Mouse (Mus musculus): Measurements from ENCODE around the gene Hnf1b. TPM values are rescaled to one million over a fixed set of nuclear protein-coding genes. Genes with fewer than 3 reads are reported as not detected.

Hnf1b gene
- 167 TPM for polyA plus RNA-seq (2021)

DNA sequence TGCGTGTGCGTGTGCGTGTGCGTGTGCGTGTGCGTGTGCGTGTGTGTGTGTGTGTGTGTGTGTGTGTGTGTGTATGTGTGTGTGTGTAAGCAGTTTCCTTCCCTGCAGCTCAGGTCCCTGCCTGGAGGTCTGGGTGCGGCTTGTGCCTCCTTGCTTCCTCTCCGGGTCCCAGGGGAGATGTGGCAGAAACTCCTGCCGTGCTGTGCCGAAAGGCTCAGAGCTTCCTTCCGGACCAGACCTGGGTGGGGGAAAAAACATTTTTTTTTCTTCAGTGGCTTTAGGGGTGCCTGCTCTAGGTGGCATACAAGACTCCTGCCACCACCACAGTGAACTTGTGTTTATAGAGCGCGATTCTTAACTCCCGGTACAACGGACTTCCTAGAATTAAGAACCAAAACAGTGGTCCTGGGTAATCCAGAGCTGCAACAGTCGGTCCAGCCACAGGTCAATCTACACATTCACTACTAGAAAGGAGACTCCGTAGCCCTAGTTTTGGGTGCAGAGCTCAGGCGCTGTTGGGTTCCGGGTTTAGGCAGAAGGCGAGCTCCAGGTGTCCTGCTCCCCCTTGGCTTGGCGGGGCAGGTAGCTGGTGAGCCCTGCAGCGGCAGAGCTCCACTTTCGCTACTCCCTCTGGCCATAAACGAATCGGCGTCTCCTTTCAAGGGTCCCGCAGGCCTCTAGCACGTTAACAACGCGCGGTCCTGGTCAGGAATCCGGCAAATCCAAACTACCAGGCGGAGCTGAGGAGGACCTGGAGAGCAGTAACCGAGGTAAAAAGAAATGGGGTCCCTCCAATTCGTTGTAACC is at the start of gene Hnf1b:
TSS of gene Hnf1b (plus strand) at position 535 of the 807 bp plus-strand sequence.
- no peaks in the 10 kb centered on the region for H3K27me3 ChIP-seq
- ATAC-seq (no peak), DNase-seq (ENCODE audit: low read depth, low spot score) (no peak)
- in situ Hi-C loops (cut with MboI; ENCODE audit: low pct_unique_long_range_greater_than_20kb): loop anchor here (5.0 kb wide), 3 partner anchors 32 to 88 kb away; no protein-coding TSS in a partner anchor
- ChIA-PET CTCF (interaction anchor here (0.9 to 9.5 kb wide), 8 partner anchors 9 to 182 kb away, joined by 3 to 78 read pairs (median 4); no protein-coding TSS in a partner anchor), POLR2A (interaction anchor here (0.5 to 11.1 kb wide), 11 partner anchors 18 to 118 kb away, joined by 3 to 128 read pairs (median 5); no protein-coding TSS in a partner anchor)
- TF ChIP-seq CTCF (IDR thresholded peaks at IDR 0.05): no peak

DNA sequence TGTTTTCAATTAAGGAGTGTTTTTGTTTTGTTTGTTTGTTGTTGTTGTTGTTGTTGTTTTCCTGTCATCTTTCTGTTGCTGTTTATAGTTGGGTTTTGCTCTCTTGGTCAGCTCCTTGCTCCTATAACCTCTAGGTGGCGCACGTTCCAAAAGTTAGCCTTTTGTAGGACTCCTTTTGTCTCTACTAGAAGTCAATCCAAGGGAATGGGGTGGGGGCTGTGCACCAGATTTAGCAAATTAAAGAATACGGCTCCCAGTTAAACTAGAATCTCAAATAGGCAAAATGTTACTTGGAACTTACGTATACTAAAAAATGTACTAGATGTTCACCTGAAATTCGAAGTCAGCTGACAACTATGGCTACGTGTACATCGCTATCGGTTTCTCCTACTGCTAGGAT is 47.7 kb upstream of the Hnf1b start:
- in situ Hi-C loops (cut with MboI; ENCODE audit: low pct_unique_long_range_greater_than_20kb): loop anchor here (5.0 kb wide), 1 partner anchor 135 kb away; no protein-coding TSS in a partner anchor
- no peak for DNase-seq (ENCODE audit: low read depth, low spot score)
- POLR2A ChIA-PET: no interaction called here
- no peaks in the 10 kb centered on the region for H3K27me3 ChIP-seq
- TF ChIP-seq CTCF (IDR thresholded peaks at IDR 0.05): no peak
- CTCF ChIA-PET: interaction anchor here (0.7 to 2.3 kb wide), 14 partner anchors 9 to 241 kb away, joined by 3 to 12 read pairs (median 4); partner anchors contain the start of genes Ddx52 and Hnf1b
- ATAC-seq: no peak

DNA sequence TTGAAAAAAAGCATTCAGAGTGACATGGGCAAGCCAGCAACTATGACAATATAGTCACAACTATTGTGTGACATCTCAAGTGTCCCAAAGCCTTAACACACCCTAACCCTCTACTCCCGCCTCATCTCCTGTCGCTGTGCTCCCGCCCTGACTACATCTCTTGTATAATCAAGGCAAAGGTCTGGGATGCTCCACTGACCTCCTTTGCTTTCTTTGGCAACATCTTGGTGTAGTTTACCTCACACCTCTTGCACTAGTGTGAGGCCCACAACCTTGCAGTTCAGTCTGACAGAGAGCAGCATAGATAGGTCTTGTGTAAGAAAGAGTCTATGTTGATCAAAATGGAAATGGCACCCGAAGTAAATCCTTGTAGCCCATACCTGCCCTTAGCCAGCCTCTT is 47.3 kb upstream of the Hnf1b start:
- POLR2A ChIA-PET: interaction anchor here (1.6 kb wide), 1 partner anchor 10 kb away, joined by 5 read pairs; no protein-coding TSS in a partner anchor
- TF ChIP-seq CTCF (IDR thresholded peaks at IDR 0.05): no peak
- H3K27me3 ChIP-seq: no peaks in the 10 kb centered on the region
- no peak for ATAC-seq
- in situ Hi-C loops (cut with MboI; ENCODE audit: low pct_unique_long_range_greater_than_20kb): loop anchor here (5.0 kb wide), 1 partner anchor 135 kb away; no protein-coding TSS in a partner anchor
- CTCF ChIA-PET: interaction anchor here (1.1 to 2.3 kb wide), 9 partner anchors 9 to 240 kb away, joined by 3 to 12 read pairs (median 4); partner anchors contain the start of gene Hnf1b
- no peak for DNase-seq (ENCODE audit: low read depth, low spot score)

DNA sequence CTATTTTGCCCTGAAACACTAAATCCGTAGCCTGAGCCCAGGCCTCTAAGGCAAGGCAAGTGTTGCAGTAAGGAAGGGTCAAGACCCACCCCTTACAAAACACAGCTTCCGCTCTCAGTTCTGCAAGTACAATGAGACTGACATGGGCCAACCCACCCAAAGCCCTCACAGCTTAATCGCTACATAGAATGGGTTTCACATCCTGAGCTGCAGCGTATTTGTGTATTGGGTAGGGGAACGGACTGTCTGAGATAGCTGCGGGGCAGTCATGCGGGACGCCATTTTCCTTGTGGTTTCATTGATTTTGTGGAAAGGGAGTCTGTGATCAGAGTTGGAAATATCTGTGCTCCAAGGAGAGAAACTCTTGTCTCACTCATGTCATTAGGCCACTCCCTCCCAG is 39.4 kb upstream of the Hnf1b start:
- CTCF ChIA-PET: interaction anchor here (0.8 to 2.5 kb wide), 8 partner anchors 8 to 129 kb away, joined by 3 to 7 read pairs (median 4); partner anchors contain the start of gene Hnf1b
- H3K27me3 ChIP-seq: no peaks in the 10 kb centered on the region
- DNase-seq (ENCODE audit: low read depth, low spot score) (no peak), ATAC-seq (peak; percentile 56)
- in situ Hi-C loops (cut with MboI; ENCODE audit: low pct_unique_long_range_greater_than_20kb): no loop called here
- POLR2A ChIA-PET: interaction anchor here (0.9 to 2.8 kb wide), 2 partner anchors 40 to 153 kb away, joined by 3 to 11 read pairs; partner anchors contain the start of gene Hnf1b
- no peak for TF ChIP-seq CTCF (IDR thresholded peaks at IDR 0.05)

DNA sequence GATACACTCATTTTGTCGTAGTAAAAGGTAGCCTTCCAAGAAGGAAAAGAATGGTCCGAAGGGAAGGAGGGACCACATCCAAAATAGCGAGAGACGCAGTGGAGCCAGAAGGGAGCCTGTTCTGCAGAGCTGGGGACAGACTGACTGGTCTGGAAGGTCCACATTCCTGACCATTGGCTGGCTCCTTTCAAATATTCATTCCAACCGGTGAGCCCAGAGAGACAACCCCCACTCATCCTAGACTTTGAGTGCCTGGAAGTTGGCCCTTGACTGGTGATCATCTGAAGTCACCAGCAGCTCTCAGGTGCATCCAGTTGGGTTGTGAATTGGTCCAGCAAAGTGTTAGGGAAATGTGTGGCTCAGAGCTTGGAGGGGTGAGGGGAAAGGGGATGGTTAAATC is 34.7 kb upstream of the Hnf1b start:
- POLR2A ChIA-PET: interaction anchor here (1.3 to 7.1 kb wide), 3 partner anchors 29 to 123 kb away, joined by 3 to 128 read pairs (median 3); partner anchors contain the start of gene Hnf1b
- CTCF ChIA-PET: interaction anchor here (0.8 to 8.6 kb wide), 9 partner anchors 26 to 121 kb away, joined by 3 to 78 read pairs (median 4); partner anchors contain the start of gene Hnf1b
- H3K27me3 ChIP-seq: no peaks in the 10 kb centered on the region
- DNase-seq (ENCODE audit: low read depth, low spot score): no peak
- in situ Hi-C loops (cut with MboI; ENCODE audit: low pct_unique_long_range_greater_than_20kb): loop anchor here (5.0 kb wide), 2 partner anchors 37 to 82 kb away; partner anchors contain the start of gene Hnf1b
- no peak for ATAC-seq
- TF ChIP-seq CTCF (IDR thresholded peaks at IDR 0.05): no peak

DNA sequence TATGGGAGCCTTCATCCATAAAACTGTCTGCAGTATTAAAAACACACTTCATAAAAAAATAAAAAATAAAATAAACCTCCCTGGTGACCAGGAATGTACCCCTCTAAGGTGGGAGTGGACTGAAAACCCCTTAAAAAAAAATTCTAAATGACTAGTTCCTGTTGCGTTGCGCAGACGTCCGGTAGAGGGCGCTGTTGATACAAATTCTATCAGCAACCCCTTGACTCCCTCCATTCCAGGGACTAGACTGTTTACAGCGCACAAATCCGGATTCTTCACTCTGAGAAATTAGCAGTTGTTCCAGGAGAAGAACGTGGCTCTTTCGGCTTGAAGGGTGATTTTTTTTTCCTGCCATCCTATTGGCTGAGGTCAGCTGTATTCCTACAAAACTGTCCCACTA is 34.2 kb upstream of the Hnf1b start:
- ATAC-seq: no peak
- no peak for DNase-seq (ENCODE audit: low read depth, low spot score)
- in situ Hi-C loops (cut with MboI; ENCODE audit: low pct_unique_long_range_greater_than_20kb): loop anchor here (5.0 kb wide), 2 partner anchors 37 to 82 kb away; partner anchors contain the start of gene Hnf1b
- H3K27me3 ChIP-seq: no peaks in the 10 kb centered on the region
- ChIA-PET POLR2A (interaction anchor here (0.6 to 7.1 kb wide), 6 partner anchors 29 to 1019 kb away, joined by 3 to 128 read pairs (median 3); partner anchors contain the start of genes Ddx52 and Hnf1b), CTCF (interaction anchor here (0.8 to 8.6 kb wide), 17 partner anchors 8 to 186 kb away, joined by 3 to 78 read pairs (median 4); partner anchors contain the start of gene Hnf1b)
- peak; percentile 84 for TF ChIP-seq CTCF (IDR thresholded peaks at IDR 0.05)

DNA sequence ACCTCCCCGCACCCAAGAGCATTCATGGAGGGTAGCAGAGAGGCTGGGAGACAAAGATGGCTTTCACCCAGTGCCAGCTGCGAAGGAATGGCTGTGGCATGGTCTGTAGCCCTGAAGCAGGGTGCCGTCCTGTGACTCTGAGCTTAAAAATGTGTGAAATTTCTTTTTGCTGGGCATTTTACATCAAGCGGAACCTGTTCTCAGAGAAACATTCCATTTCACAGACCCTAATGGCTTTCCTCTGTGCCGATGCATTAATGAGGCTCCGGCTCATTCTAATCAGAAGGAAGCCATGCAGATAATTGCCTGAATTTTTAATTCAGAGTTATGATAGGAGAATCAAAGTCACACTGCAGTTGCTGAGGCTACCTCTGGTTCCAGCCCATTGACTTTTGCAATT is 32.8 kb upstream of the Hnf1b start:
- peak; percentile 79 for ATAC-seq
- TF ChIP-seq CTCF (IDR thresholded peaks at IDR 0.05): no peak

DNA sequence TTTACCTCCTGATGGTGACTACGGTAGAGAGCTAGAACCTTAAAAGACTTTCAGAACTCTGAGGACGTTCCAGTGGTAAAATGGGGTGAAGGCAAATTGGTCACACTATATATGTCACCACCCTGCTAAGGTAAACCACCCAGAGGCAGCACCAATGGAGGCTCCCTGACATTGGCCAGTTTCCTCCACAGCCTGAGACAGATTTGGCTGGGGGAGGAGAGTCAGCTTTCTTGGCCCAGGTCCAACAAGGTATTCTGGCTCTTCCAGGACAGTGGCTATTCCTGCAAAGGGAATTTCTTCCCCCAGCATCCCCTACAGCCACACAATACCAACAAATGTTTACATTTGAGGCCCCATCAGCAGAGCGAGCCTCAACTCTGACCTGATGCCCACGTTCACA is 31.9 kb upstream of the Hnf1b start:
- POLR2A ChIA-PET: interaction anchor here (1.5 to 7.1 kb wide), 3 partner anchors 33 to 63 kb away, joined by 4 to 128 read pairs (median 4); partner anchors contain the start of gene Hnf1b
- CTCF ChIA-PET: interaction anchor here (1.5 to 8.6 kb wide), 4 partner anchors 15 to 109 kb away, joined by 3 to 78 read pairs (median 10); partner anchors contain the start of gene Hnf1b
- no peak for TF ChIP-seq CTCF (IDR thresholded peaks at IDR 0.05)
- no peak for ATAC-seq
- no peak for DNase-seq (ENCODE audit: low read depth, low spot score)
- H3K27me3 ChIP-seq: no peaks in the 10 kb centered on the region
- in situ Hi-C loops (cut with MboI; ENCODE audit: low pct_unique_long_range_greater_than_20kb): loop anchor here (5.0 kb wide), 2 partner anchors 34 to 79 kb away; partner anchors contain the start of gene Hnf1b

More for the DNA sequence above, 32.8 kb upstream of the Hnf1b start:
- in situ Hi-C loops (cut with MboI; ENCODE audit: low pct_unique_long_range_greater_than_20kb): loop anchor here (5.0 kb wide), 2 partner anchors 35 to 80 kb away; partner anchors contain the start of gene Hnf1b
- H3K27me3 ChIP-seq: no peaks in the 10 kb centered on the region
- ChIA-PET CTCF (interaction anchor here (0.9 to 8.6 kb wide), 13 partner anchors 10 to 146 kb away, joined by 3 to 78 read pairs (median 6); partner anchors contain the start of gene Hnf1b), POLR2A (interaction anchor here (0.6 to 7.1 kb wide), 7 partner anchors 29 to 119 kb away, joined by 3 to 128 read pairs (median 4); partner anchors contain the start of gene Hnf1b)
- DNase-seq (ENCODE audit: low read depth, low spot score): peak; percentile 95

DNA sequence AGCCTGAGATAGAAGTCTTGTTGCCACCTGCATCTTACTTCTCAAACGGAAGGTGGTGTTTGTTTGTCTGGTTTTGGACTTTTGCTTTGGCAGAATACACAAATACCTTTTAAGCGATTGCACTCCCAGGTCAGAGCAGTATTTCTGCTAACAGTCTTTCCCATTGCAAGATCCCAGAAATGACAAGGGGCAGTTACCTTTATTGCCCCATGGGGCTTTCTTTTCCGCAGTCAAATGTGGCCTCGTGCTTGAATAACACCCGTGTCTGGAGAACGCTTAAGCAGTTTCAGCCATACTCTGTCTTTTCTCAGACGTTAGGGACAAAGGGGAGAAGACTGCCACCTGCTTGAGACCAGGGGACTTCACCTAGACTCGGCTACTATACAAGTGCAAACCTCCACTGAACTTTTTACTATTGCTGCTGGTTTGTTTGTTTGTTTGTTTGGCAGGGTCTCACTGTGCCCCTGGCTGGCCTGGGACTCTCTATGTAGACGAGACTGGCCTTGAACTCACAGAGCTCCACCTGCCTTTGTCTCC is 31.2 kb upstream of the Hnf1b start:
- in situ Hi-C loops (cut with MboI; ENCODE audit: low pct_unique_long_range_greater_than_20kb): loop anchor here (5.0 kb wide), 2 partner anchors 34 to 79 kb away; partner anchors contain the start of gene Hnf1b
- ATAC-seq (no peak), DNase-seq (ENCODE audit: low read depth, low spot score) (no peak)
- ChIA-PET POLR2A (interaction anchor here (0.8 to 7.1 kb wide), 5 partner anchors 23 to 146 kb away, joined by 3 to 128 read pairs (median 4); partner anchors contain the start of genes Hnf1b and Synrg), CTCF (interaction anchor here (0.8 to 8.6 kb wide), 6 partner anchors 13 to 109 kb away, joined by 3 to 78 read pairs (median 4); partner anchors contain the start of gene Hnf1b)
- no peak for TF ChIP-seq CTCF (IDR thresholded peaks at IDR 0.05)
- H3K27me3 ChIP-seq: no peaks in the 10 kb centered on the region
